Mouse (Mus musculus): ENCODE data around the gene Pcmtd2. TPM values are rescaled to one million over a fixed set of nuclear protein-coding genes. Genes with fewer than 3 reads are reported as not detected.

The Pcmtd2 gene
- polyA plus RNA-seq, 1 experiment from 2014 or later, result 27.7 TPM

GRCm38 (mm10) chr2:181845709-181846394, 8.2 kb downstream of the Pcmtd2 start:
- 85% methylated on average over 5 of the region's 5 CpGs for WGBS
- H3K36me3 ChIP-seq (ENCODE audit: control insufficient read depth, insufficient read depth, low read length), result peaks cover 18% of the 10 kb centered on the region
- no peak overlapping the region for H3K27ac ChIP-seq (ENCODE audit: low read depth, low read length)
- H3K27me3 ChIP-seq (replicated peaks; ENCODE audit: control insufficient read depth, insufficient read depth, low read length), result no peaks in the 10 kb centered on the region
- no peak overlapping the region for H3K9ac ChIP-seq (ENCODE audit: low read depth, low read length)
- ATAC-seq, result no peak
- no peak overlapping the region for H3K4me3 ChIP-seq (ENCODE audit: low read length)
- H3K4me2 ChIP-seq (ENCODE audit: low read length), result no peak overlapping the region
- no peaks in the 10 kb centered on the region for H3K4me1 ChIP-seq (ENCODE audit: control insufficient read depth, insufficient read depth, low read depth, low read length)
- no peaks in the 10 kb centered on the region for H3K9me3 ChIP-seq (ENCODE audit: control insufficient read depth, low read length)

GRCm38 (mm10) chr2:181863791-181864535, 26.3 kb downstream of the Pcmtd2 start, which contains the start of gene Polr3k:
Gene Polr3k (plus strand): TSS chr2:181864337.
- Histone ChIP-seq H3K27me3 (replicated peaks; ENCODE audit: control insufficient read depth, insufficient read depth, low read length) (no peaks in the 10 kb centered on the region), H3K4me1 (ENCODE audit: control insufficient read depth, insufficient read depth, low read depth, low read length) (peaks cover 18% of the 10 kb centered on the region), H3K9ac (ENCODE audit: low read depth, low read length) (peak within 1 kb of the TSS; percentile 80), H3K4me3 (ENCODE audit: low read length) (peak within 1 kb of the TSS; percentile 81), H3K36me3 (ENCODE audit: control insufficient read depth, insufficient read depth, low read length) (peaks cover 11% of the 10 kb centered on the region), H3K4me2 (ENCODE audit: low read length) (peak within 1 kb of the TSS; percentile 90), H3K27ac (ENCODE audit: low read depth, low read length) (peak within 1 kb of the TSS; percentile 88), H3K9me3 (ENCODE audit: control insufficient read depth, low read length) (no peaks in the 10 kb centered on the region)
- ATAC-seq, result peak; percentile 100
- under 1% methylated on average over 35 of the region's 35 CpGs for WGBS

GRCm38 (mm10) chr2:181864536-181864860, 26.8 kb downstream of the Pcmtd2 start:
- Histone ChIP-seq H3K27ac (ENCODE audit: low read depth, low read length) (peak overlapping the region; percentile 88), H3K36me3 (ENCODE audit: control insufficient read depth, insufficient read depth, low read length) (peaks cover 11% of the 10 kb centered on the region), H3K4me3 (ENCODE audit: low read length) (peak overlapping the region; percentile 81), H3K4me1 (ENCODE audit: control insufficient read depth, insufficient read depth, low read depth, low read length) (peaks cover 18% of the 10 kb centered on the region), H3K9ac (ENCODE audit: low read depth, low read length) (peak overlapping the region; percentile 80), H3K27me3 (replicated peaks; ENCODE audit: control insufficient read depth, insufficient read depth, low read length) (no peaks in the 10 kb centered on the region), H3K4me2 (ENCODE audit: low read length) (peak overlapping the region; percentile 90), H3K9me3 (ENCODE audit: control insufficient read depth, low read length) (no peaks in the 10 kb centered on the region)
- ATAC-seq, result peak; percentile 46; the same call in 1 of the 2 replicates
- WGBS, result under 1% methylated on average over 22 of the region's 22 CpGs

GRCm38 (mm10) chr2:181866931-181867330, 29.3 kb downstream of the Pcmtd2 start:
- 64% methylated on average over 5 of the region's 5 CpGs for WGBS
- Histone ChIP-seq H3K9ac (ENCODE audit: low read depth, low read length) (no peak overlapping the region), H3K9me3 (ENCODE audit: control insufficient read depth, low read length) (no peaks in the 10 kb centered on the region), H3K27ac (ENCODE audit: low read depth, low read length) (no peak overlapping the region), H3K4me1 (ENCODE audit: control insufficient read depth, insufficient read depth, low read depth, low read length) (peaks cover 18% of the 10 kb centered on the region), H3K4me3 (ENCODE audit: low read length) (no peak overlapping the region), H3K36me3 (ENCODE audit: control insufficient read depth, insufficient read depth, low read length) (peaks cover 11% of the 10 kb centered on the region), H3K4me2 (ENCODE audit: low read length) (no peak overlapping the region), H3K27me3 (replicated peaks; ENCODE audit: control insufficient read depth, insufficient read depth, low read length) (no peaks in the 10 kb centered on the region)
- no peak for ATAC-seq

- ATAC-seq, result 0 out of 2 replicates have a peak, but pooled peaks have one; percentile 30
- no peaks in the 10 kb centered on the region for H3K27me3 ChIP-seq (replicated peaks; ENCODE audit: control insufficient read depth, insufficient read depth, low read length)
- H3K27ac ChIP-seq (ENCODE audit: low read depth, low read length), result no peak overlapping the region
- H3K4me1 ChIP-seq (ENCODE audit: control insufficient read depth, insufficient read depth, low read depth, low read length), result peaks cover under 1% of the 10 kb centered on the region; the same call in 1 of the 2 replicates
- no peaks in the 10 kb centered on the region for H3K9me3 ChIP-seq (ENCODE audit: control insufficient read depth, low read length)
- peaks cover 11% of the 10 kb centered on the region for H3K36me3 ChIP-seq (ENCODE audit: control insufficient read depth, insufficient read depth, low read length)
- WGBS, result 97% methylated on average over 2 of the region's 2 CpGs
- no peak overlapping the region for H3K9ac ChIP-seq (ENCODE audit: low read depth, low read length)
- no peak overlapping the region for H3K4me3 ChIP-seq (ENCODE audit: low read length)
- no peak overlapping the region for H3K4me2 ChIP-seq (ENCODE audit: low read length)
Observed at GRCm38 (mm10) chr2:181871039-181871438, 33.4 kb downstream of the Pcmtd2 start.

- no peaks in the 10 kb centered on the region for H3K4me1 ChIP-seq (ENCODE audit: control insufficient read depth, insufficient read depth, low read depth, low read length)
- no peaks in the 10 kb centered on the region for H3K36me3 ChIP-seq (ENCODE audit: control insufficient read depth, insufficient read depth, low read length)
- H3K9me3 ChIP-seq (ENCODE audit: control insufficient read depth, low read length), result no peaks in the 10 kb centered on the region
- no peak overlapping the region for H3K4me2 ChIP-seq (ENCODE audit: low read length)
- H3K9ac ChIP-seq (ENCODE audit: low read depth, low read length), result no peak overlapping the region
- H3K27me3 ChIP-seq (replicated peaks; ENCODE audit: control insufficient read depth, insufficient read depth, low read length), result no peaks in the 10 kb centered on the region
- H3K4me3 ChIP-seq (ENCODE audit: low read length), result no peak overlapping the region
- H3K27ac ChIP-seq (ENCODE audit: low read depth, low read length), result no peak overlapping the region
- 85% methylated on average over 1 of the region's 1 CpGs for WGBS
- ATAC-seq, result no peak
Observed at GRCm38 (mm10) chr2:181878903-181879302, 41.2 kb downstream of the Pcmtd2 start.

GRCm38 (mm10) chr2:181883022-181883749, 45.5 kb downstream of the Pcmtd2 start:
- Histone ChIP-seq H3K4me2 (ENCODE audit: low read length) (no peak overlapping the region), H3K4me3 (ENCODE audit: low read length) (no peak overlapping the region), H3K27me3 (replicated peaks; ENCODE audit: control insufficient read depth, insufficient read depth, low read length) (no peaks in the 10 kb centered on the region), H3K4me1 (ENCODE audit: control insufficient read depth, insufficient read depth, low read depth, low read length) (no peaks in the 10 kb centered on the region), H3K9me3 (ENCODE audit: control insufficient read depth, low read length) (no peaks in the 10 kb centered on the region), H3K36me3 (ENCODE audit: control insufficient read depth, insufficient read depth, low read length) (no peaks in the 10 kb centered on the region), H3K9ac (ENCODE audit: low read depth, low read length) (no peak overlapping the region), H3K27ac (ENCODE audit: low read depth, low read length) (no peak overlapping the region)
- WGBS, result 87% methylated on average over 3 of the region's 3 CpGs
- ATAC-seq, result no peak

All from hindbrain, embryonic 16.5 days (tissue).